15 mouse cellular contexts compared by ENCODE assay signal in genomic region chr15:99396875-99397274, GRCm38 (mm10). TPM values are rescaled to one million over a fixed set of nuclear protein-coding genes. Genes with fewer than 3 reads are reported as not detected.
A peak's percentile ranks its signal among the peaks of the same experiment; 100 is the strongest.
DNase-seq lines count a peak whose midpoint lies in the region; ATAC-seq and TF ChIP-seq lines count a peak whose summit lies in the region.
"Had no signal": no experiment of that assay in that cellular context is flagged by ENCODE, and none has a peak within 500 bp of the region (broad histone marks: within the 10 kb centered on the region; RNA-seq: fewer than 3 reads in every experiment).

No protein-coding gene starts in this region.

- intact Hi-C loops in left cerebral cortex, postnatal 25 days (cut with DNase I) = no loop called here

- no peak overlapping the region for H3K27ac ChIP-seq in CH12.LX (ENCODE audit: insufficient read depth, low read depth)
- peak overlapping the region; percentile 55 for H3K27ac ChIP-seq in liver, embryonic 12.5 days
- H3K27ac ChIP-seq in midbrain, embryonic 10.5 days (replicated peaks) = no peak overlapping the region
- no peak overlapping the region for H3K27ac ChIP-seq in midbrain, postnatal 0 days (ENCODE audit: low read depth, low read length)
- H3K27ac ChIP-seq: embryonic facial prominence, embryonic 12.5 days; hindbrain, embryonic 14.5 days; limb, embryonic 12.5 days had no signal

- peak; percentile 50 for DNase-seq in kidney, adult 9 months
- no peak for DNase-seq in kidney, adult 8-10 months
- DNase-seq in CH12.LX (ENCODE audit: extremely low read depth) = no peak
- DNase-seq in adrenal gland, adult 8-10 months = peak; percentile 82
- no peak for DNase-seq in midbrain, embryonic 10.5 days (ENCODE audit: low spot score)
- DNase-seq in left cerebral cortex, postnatal 25 days (ENCODE audit: low spot score in 2 of 2) = no peak
- no peak for DNase-seq in midbrain, postnatal 0 days (ENCODE audit: low spot score)
- DNase-seq: cerebellum, adult 2 months had no signal

- H3K4me2 ChIP-seq in CH12.LX (ENCODE audit: insufficient read depth, low read depth, poor library complexity, severe bottlenecking) = peak overlapping the region; percentile 97; the same call in 1 of the 2 replicates
- peak overlapping the region; percentile 80 for H3K4me2 ChIP-seq in liver, embryonic 12.5 days
- H3K4me2 ChIP-seq in midbrain, postnatal 0 days (ENCODE audit: low read depth, low read length, poor library complexity, severe bottlenecking) = no peak overlapping the region
- H3K4me2 ChIP-seq: embryonic facial prominence, embryonic 12.5 days; hindbrain, embryonic 14.5 days; limb, embryonic 12.5 days; midbrain, embryonic 11.5 days had no signal

- H3K4me1 ChIP-seq in CH12.LX (ENCODE audit: control insufficient read depth in 1 of 2, insufficient read depth in 2 of 2) = peaks cover 15 to 76% of the 10 kb centered on the region in 2 experiments
- peaks cover 77% of the 10 kb centered on the region for H3K4me1 ChIP-seq in liver, embryonic 12.5 days
- peaks cover 46% of the 10 kb centered on the region for H3K4me1 ChIP-seq in midbrain, embryonic 10.5 days
- peaks cover 16% of the 10 kb centered on the region for H3K4me1 ChIP-seq in midbrain, postnatal 0 days (ENCODE audit: insufficient read depth, low read length)

- H3K79me2 ChIP-seq in CH12.LX (replicated peaks; ENCODE audit: control insufficient read depth, extremely low read depth, insufficient read depth, poor library complexity, severe bottlenecking) = peaks cover 90% of the 10 kb centered on the region

- no peaks in the 10 kb centered on the region for H3K27me3 ChIP-seq in CH12.LX (replicated peaks)
- no peaks in the 10 kb centered on the region for H3K27me3 ChIP-seq in liver, embryonic 12.5 days (replicated peaks)
- H3K27me3 ChIP-seq in midbrain, embryonic 10.5 days (ENCODE audit: low read depth, poor library complexity, severe bottlenecking) = no peaks in the 10 kb centered on the region
- no peaks in the 10 kb centered on the region for H3K27me3 ChIP-seq in midbrain, postnatal 0 days (ENCODE audit: insufficient read depth, low read length)
- H3K27me3 ChIP-seq: embryonic facial prominence, embryonic 12.5 days; limb, embryonic 12.5 days had no signal

- dilution Hi-C loops in CH12.LX (cut with MboI; ENCODE audit: extremely low pct_ligation_motif_present, extremely low pct_unique_long_range_greater_than_20kb, low sequenced_read_pairs) = no loop called here

- WGBS in liver, embryonic 12.5 days (ENCODE audit: insufficient replicate concordance) = 47% methylated on average over 4 of the region's 4 CpGs
- WGBS in midbrain, embryonic 10.5 days = 85% methylated on average over 4 of the region's 4 CpGs
- WGBS in midbrain, postnatal 0 days = 75% methylated on average over 4 of the region's 4 CpGs

- no peaks in the 10 kb centered on the region for H3K9me3 ChIP-seq in CH12.LX (replicated peaks; ENCODE audit: low read length)
- no peaks in the 10 kb centered on the region for H3K9me3 ChIP-seq in liver, embryonic 12.5 days (replicated peaks)
- H3K9me3 ChIP-seq in midbrain, embryonic 10.5 days (replicated peaks) = no peaks in the 10 kb centered on the region
- H3K9me3 ChIP-seq in midbrain, postnatal 0 days (ENCODE audit: low read length) = no peaks in the 10 kb centered on the region
- H3K9me3 ChIP-seq: embryonic facial prominence, embryonic 12.5 days; limb, embryonic 12.5 days had no signal

- in situ Hi-C loops in CH12.LX (cut with MboI; ENCODE audit: low pct_ligation_motif_present, low pct_unique_long_range_greater_than_20kb, low sequenced_read_pairs) = no loop called here

- peak overlapping the region; percentile 19; the same call in 1 of the 2 replicates for H3K9ac ChIP-seq in CH12.LX (ENCODE audit: insufficient read depth, low read depth)
- peak overlapping the region; percentile 15; the same call in 1 of the 2 replicates for H3K9ac ChIP-seq in liver, embryonic 12.5 days
- H3K9ac ChIP-seq in midbrain, postnatal 0 days (replicated peaks; ENCODE audit: low read length, poor library complexity, severe bottlenecking) = no peak overlapping the region
- H3K9ac ChIP-seq: embryonic facial prominence, embryonic 12.5 days; hindbrain, embryonic 14.5 days; limb, embryonic 12.5 days had no signal

- TF ChIP-seq EP300 in CH12.LX (IDR thresholded peaks at IDR 0.05; ENCODE audit: low read length) = no peak

- no peak overlapping the region for H3K4me3 ChIP-seq in CH12.LX (replicated peaks in 1 of 3; ENCODE audit: low read depth in 2 of 3, low read length in 2 of 3, poor library complexity in 1 of 3)
- H3K4me3 ChIP-seq in liver, embryonic 12.5 days = peak overlapping the region; percentile 3; the same call in 1 of the 2 replicates
- H3K4me3 ChIP-seq in midbrain, embryonic 10.5 days = no peak overlapping the region
- no peak overlapping the region for H3K4me3 ChIP-seq in midbrain, postnatal 0 days (ENCODE audit: low read depth, low read length)
- H3K4me3 ChIP-seq: embryonic facial prominence, embryonic 12.5 days; limb, embryonic 12.5 days had no signal

- no peak for TF ChIP-seq POLR2A in CH12.LX (IDR thresholded peaks at IDR 0.05; ENCODE audit: low read depth, low read length)

- no peak for TF ChIP-seq RAD21 in CH12.LX (IDR thresholded peaks at IDR 0.05; ENCODE audit: low read depth, low read length)

- no peak for TF ChIP-seq CTCF in CH12.LX (conservative IDR thresholded peaks at IDR 0.05 in 1 of 2, IDR thresholded peaks at IDR 0.05 in 1 of 2; ENCODE audit: low read depth in 2 of 2, low read length in 2 of 2)
- TF ChIP-seq CTCF in midbrain, postnatal 0 days (IDR thresholded peaks at IDR 0.05) = no peak

- H3K36me3 ChIP-seq in CH12.LX (replicated peaks in 1 of 2; ENCODE audit: control insufficient read depth in 1 of 2, insufficient read depth in 1 of 2, low read length in 1 of 2) = peaks cover 4 to 41% of the 10 kb centered on the region in 2 experiments
- H3K36me3 ChIP-seq in liver, embryonic 12.5 days = peaks cover 24% of the 10 kb centered on the region
- peaks cover 19% of the 10 kb centered on the region for H3K36me3 ChIP-seq in midbrain, embryonic 10.5 days
- H3K36me3 ChIP-seq in midbrain, postnatal 0 days (ENCODE audit: insufficient read depth, low read length) = no peaks in the 10 kb centered on the region

- ATAC-seq in liver, embryonic 12.5 days = no peak
- ATAC-seq in midbrain, postnatal 0 days (ENCODE audit: low FRiP score) = no peak
- ATAC-seq: activated CD4-positive, CD25-positive, alpha-beta regulatory T cell, adult 4 months; forebrain, embryonic 16.5 days had no signal

TF ChIP-seq in CH12.LX, 34 proteins besides CTCF, POLR2A, EP300 and RAD21:
- TF ChIP-seq E2F4 (IDR thresholded peaks at IDR 0.05; ENCODE audit: insufficient replicate concordance, low read depth, low read length) (no peak), CHD2 (IDR thresholded peaks at IDR 0.05; ENCODE audit: low read length) (no peak), BHLHE40 (IDR thresholded peaks at IDR 0.05; ENCODE audit: low read depth, low read length) (no peak), MAX (IDR thresholded peaks at IDR 0.05; ENCODE audit: low read length) (no peak), TBP (conservative IDR thresholded peaks at IDR 0.05; ENCODE audit: low read depth, low read length) (no peak), JUND (conservative IDR thresholded peaks at IDR 0.05; ENCODE audit: low read depth, low read length) (no peak), ELF1 (IDR thresholded peaks at IDR 0.05; ENCODE audit: low read depth, low read length) (no peak), ZMIZ1 (IDR thresholded peaks at IDR 0.05; ENCODE audit: low read depth, low read length) (no peak), IRF4 (IDR thresholded peaks at IDR 0.05; ENCODE audit: low read depth, low read length) (no peak), TCF12 (IDR thresholded peaks at IDR 0.05; ENCODE audit: low read depth, low read length) (no peak), NELFE (IDR thresholded peaks at IDR 0.05; ENCODE audit: low read depth, low read length) (no peak), KAT2A (IDR thresholded peaks at IDR 0.05; ENCODE audit: insufficient replicate concordance, low read length) (no peak), MAZ (IDR thresholded peaks at IDR 0.05; ENCODE audit: low read depth, low read length) (no peak), MXI1 (IDR thresholded peaks at IDR 0.05; ENCODE audit: low read depth, low read length) (no peak)

RNA-seq across cellular contexts. Expression of gene Tmbim6, which starts 4.2 kb away (rescaled TPM):
- total RNA-seq in CH12.LX (2012; rRNA removed) (223 and 268 TPM in 2 replicates), CH12.LX (2014; rRNA removed) (260 and 269 TPM in 2 replicates)
- 313 and 329 TPM in 2 replicates for polyA plus RNA-seq in CH12.LX (2012; ENCODE audit: insufficient read length, low read depth)
- total RNA-seq in adrenal gland, adult 8-10 months (2022) = 100 to 1,000 TPM; 442 to 837 (median 596) TPM
- polyA plus RNA-seq in liver, embryonic 12.5 days (2016; fragmentation: Nextera tagmentation; extraction: Ambion mirVana) = 199 and 201 TPM in 2 replicates
- polyA plus RNA-seq in midbrain, embryonic 10.5 days (2016; fragmentation: Nextera tagmentation; extraction: Ambion mirVana) = 288 and 305 TPM in 2 replicates
- 100 to 1,000 TPM; 331 to 338 TPM for total RNA-seq in left cerebral cortex, postnatal 25 days (2021)
- total RNA-seq in midbrain, postnatal 0 days (2014; rRNA removed) = 270 and 327 TPM in 2 replicates
- 327 and 348 TPM in 2 replicates for polyA plus RNA-seq in midbrain, postnatal 0 days (2015; fragmentation: Nextera tagmentation; extraction: Ambion mirVana)

RNA-seq across cellular contexts. Expression of gene Fmnl3, which starts 26.6 kb away (rescaled TPM):
- total RNA-seq in CH12.LX (2012; rRNA removed) (28.6 and 28.8 TPM in 2 replicates), CH12.LX (2014; rRNA removed) (23.5 and 24.2 TPM in 2 replicates)
- polyA plus RNA-seq in CH12.LX (2012; ENCODE audit: insufficient read length, low read depth) = 49.3 and 50.6 TPM in 2 replicates
- 10 to 100 TPM; 16.5 to 29.3 (median 24.4) TPM for total RNA-seq in adrenal gland, adult 8-10 months (2022)
- polyA plus RNA-seq in liver, embryonic 12.5 days (2016; fragmentation: Nextera tagmentation; extraction: Ambion mirVana) = 7.4 and 8.6 TPM in 2 replicates
- 10.9 and 12.6 TPM in 2 replicates for polyA plus RNA-seq in midbrain, embryonic 10.5 days (2016; fragmentation: Nextera tagmentation; extraction: Ambion mirVana)
- 10 to 100 TPM in 1 of 2 experiments, 1 to 10 TPM in 1; 9.5 to 10.7 TPM for total RNA-seq in left cerebral cortex, postnatal 25 days (2021)
- total RNA-seq in midbrain, postnatal 0 days (2014; rRNA removed) = 13.5 and 15.5 TPM in 2 replicates
- 8.5 and 9.8 TPM in 2 replicates for polyA plus RNA-seq in midbrain, postnatal 0 days (2015; fragmentation: Nextera tagmentation; extraction: Ambion mirVana)

Comparison
In these comparisons a context has a peak if more than half of its experiments do, and no peak if none do; other contexts are left out.
1. DNase-seq: peak in kidney, adult 9 months (single experiment) and adrenal gland, adult 8-10 months (single experiment); none in kidney, adult 8-10 months (0 of 2), CH12.LX (single experiment), midbrain, embryonic 10.5 days (single experiment), left cerebral cortex, postnatal 25 days (0 of 2) and midbrain, postnatal 0 days (single experiment).